Mouse (Mus musculus): ENCODE results near the gene Wnk2. TPM values are rescaled to one million over a fixed set of nuclear protein-coding genes. Genes with fewer than 3 reads are reported as not detected.
A peak's percentile ranks its signal among the peaks of the same experiment; 100 is the strongest.

Wnk2 gene
- total RNA-seq (2015; ENCODE audit: low replicate concordance) (not detected in 2 replicates), total RNA-seq (2017; ENCODE audit: low replicate concordance) (not detected in 2 replicates)

GRCm38 (mm10) chr13:49147858-49148226, at the start of gene Wnk2:
Gene Wnk2, minus strand, starts transcription at chr13:49148014.
- ATAC-seq (replicated peaks; ENCODE audit: low FRiP score, poor library complexity, severe bottlenecking) = peak; percentile 20; the same call in 1 of the 2 replicates

GRCm38 (mm10) chr13:49196766-49197165, 49.0 kb upstream of the Wnk2 start:
- no peak for ATAC-seq (replicated peaks; ENCODE audit: low FRiP score, poor library complexity, severe bottlenecking)

- ATAC-seq (replicated peaks; ENCODE audit: low FRiP score, poor library complexity, severe bottlenecking) = no peak
Measured at GRCm38 (mm10) chr13:49196211-49196610, 48.4 kb upstream of the Wnk2 start.

- no peak for ATAC-seq (replicated peaks; ENCODE audit: low FRiP score, poor library complexity, severe bottlenecking)
Measured at GRCm38 (mm10) chr13:49195651-49196050, 47.8 kb upstream of the Wnk2 start.

GRCm38 (mm10) chr13:49194811-49195210, 47.0 kb upstream of the Wnk2 start:
- ATAC-seq (replicated peaks; ENCODE audit: low FRiP score, poor library complexity, severe bottlenecking) = no peak

GRCm38 (mm10) chr13:49193650-49194049, 45.8 kb upstream of the Wnk2 start:
- no peak for ATAC-seq (replicated peaks; ENCODE audit: low FRiP score, poor library complexity, severe bottlenecking)

GRCm38 (mm10) chr13:49192156-49192855, 44.5 kb upstream of the Wnk2 start:
- ATAC-seq (replicated peaks; ENCODE audit: low FRiP score, poor library complexity, severe bottlenecking) = no peak

- ATAC-seq (replicated peaks; ENCODE audit: low FRiP score, poor library complexity, severe bottlenecking) = no peak
Measured at GRCm38 (mm10) chr13:49191673-49192035, 43.8 kb upstream of the Wnk2 start.

GRCm38 (mm10) chr13:49190876-49191672, 43.3 kb upstream of the Wnk2 start:
- ATAC-seq (replicated peaks; ENCODE audit: low FRiP score, poor library complexity, severe bottlenecking) = no peak

GRCm38 (mm10) chr13:49189970-49190870, 42.4 kb upstream of the Wnk2 start:
- no peak for ATAC-seq (replicated peaks; ENCODE audit: low FRiP score, poor library complexity, severe bottlenecking)

GRCm38 (mm10) chr13:49188966-49189360, 41.1 kb upstream of the Wnk2 start:
- ATAC-seq (replicated peaks; ENCODE audit: low FRiP score, poor library complexity, severe bottlenecking) = no peak

GRCm38 (mm10) chr13:49188219-49188965, 40.6 kb upstream of the Wnk2 start:
- ATAC-seq (replicated peaks; ENCODE audit: low FRiP score, poor library complexity, severe bottlenecking) = peak; percentile 15; the same call in 1 of the 2 replicates

GRCm38 (mm10) chr13:49187288-49188218, 39.7 kb upstream of the Wnk2 start, which contains the start of gene Ninj1:
Gene Ninj1, plus strand, starts transcription at chr13:49187485.
- peak; percentile 81 for ATAC-seq (replicated peaks; ENCODE audit: low FRiP score, poor library complexity, severe bottlenecking)

GRCm38 (mm10) chr13:49186798-49187287, 39.0 kb upstream of the Wnk2 start:
- ATAC-seq (replicated peaks; ENCODE audit: low FRiP score, poor library complexity, severe bottlenecking) = 0 out of 2 replicates have a peak, but pooled peaks have one; percentile 28

GRCm38 (mm10) chr13:49183646-49184045, 35.8 kb upstream of the Wnk2 start:
- no peak for ATAC-seq (replicated peaks; ENCODE audit: low FRiP score, poor library complexity, severe bottlenecking)

GRCm38 (mm10) chr13:49183161-49183560, 35.3 kb upstream of the Wnk2 start:
- no peak for ATAC-seq (replicated peaks; ENCODE audit: low FRiP score, poor library complexity, severe bottlenecking)

- no peak for ATAC-seq (replicated peaks; ENCODE audit: low FRiP score, poor library complexity, severe bottlenecking)
Measured at GRCm38 (mm10) chr13:49181411-49181984, 33.7 kb upstream of the Wnk2 start.

GRCm38 (mm10) chr13:49180691-49181090, 32.9 kb upstream of the Wnk2 start:
- no peak for ATAC-seq (replicated peaks; ENCODE audit: low FRiP score, poor library complexity, severe bottlenecking)
